Mouse (Mus musculus) left cerebral cortex, adult 18-20 months (tissue): ENCODE data around the gene Gbp4. TPM values are rescaled to one million over a fixed set of nuclear protein-coding genes. Genes with fewer than 3 reads are reported as not detected.

ENCODE experiments used
- total RNA-seq, 2 experiments: library from RNA; stranded (reverse); gene quantifications; 2 replicates each; pipeline ENCODE4 v1.2.3; 2021

Gene Gbp4
- total RNA-seq, 2 experiments from 2014 or later, result 1.0 to 1.9 TPM

Other genes with a start within 250 kb of the Gbp4 start
- gene Abcg3, start 156.9 kb downstream of the Gbp4 start, total RNA-seq, result under 1 TPM; 0.16 to 0.33 TPM
- 1 to 10 TPM; 2.4 to 4.1 TPM for gene Gbp9, start within 50 bp of the Gbp4 start, total RNA-seq
- under 1 TPM; 0.16 to 0.21 TPM for gene Gbp8, start within 50 bp of the Gbp4 start, total RNA-seq
- gene Gbp10, start 99.9 kb upstream of the Gbp4 start, total RNA-seq, result not detected
- gene Gm43302, start 154.1 kb upstream of the Gbp4 start, total RNA-seq, result not detected
- gene Gbp6, start 154.1 kb upstream of the Gbp4 start, total RNA-seq, result 1 to 10 TPM; 1.6 to 2.0 TPM